Mouse (Mus musculus) hindbrain, embryonic 14.5 days (tissue): ENCODE data around the gene Atg4c. TPM values are rescaled to one million over a fixed set of nuclear protein-coding genes. Genes with fewer than 3 reads are reported as not detected.
A peak's percentile ranks its signal among the peaks of the same experiment; 100 is the strongest.

Experiments
- ATAC-seq: fragments of 200-750 bp; cut with Nextera tagmentation; 2 replicates; pipeline ENCODE4 v1.8.0; 2017; ENCODE audit warnings: moderate number of reproducible peaks, mild to moderate bottlenecking, moderate TSS enrichment, moderate library complexity; ENCODE audit not compliant: low FRiP score
- DNase-seq: peaks from one replicate; pipeline ENCODE4 v3.0.0-alpha.2; 2015; ENCODE audit warnings: low spot score
- H3K27ac ChIP-seq: fragments of 300-500 bp; sonication (generic); 2 replicates; pipeline ENCODE4 v1.5.1; 2014; ENCODE audit warnings: mild to moderate bottlenecking, moderate library complexity
- H3K27me3 ChIP-seq: fragments of 300-500 bp; sonication (generic); 2 replicates; pipeline ENCODE4 v1.6.1; 2014; ENCODE audit warnings: mild to moderate bottlenecking, low read length, mixed read lengths; ENCODE audit not compliant: control insufficient read depth, insufficient read depth
- H3K36me3 ChIP-seq: fragments of 300-500 bp; sonication (generic); replicated peaks from 2 replicates; pipeline ENCODE4 v1.6.1; 2014; ENCODE audit not compliant: control insufficient read depth, insufficient read depth
- H3K4me1 ChIP-seq: fragments of 300-500 bp; sonication (generic); replicated peaks from 2 replicates; pipeline ENCODE4 v1.6.1; 2014; ENCODE audit warnings: antibody characterized with exemption, low read length, mixed read lengths; ENCODE audit not compliant: control insufficient read depth, insufficient read depth
- H3K4me2 ChIP-seq: fragments of 300-500 bp; sonication (generic); replicated peaks from 2 replicates; pipeline ENCODE4 v1.6.1; 2014; ENCODE audit warnings: mild to moderate bottlenecking, moderate library complexity
- H3K4me3 ChIP-seq: fragments of 300-500 bp; sonication (generic); replicated peaks from 2 replicates; pipeline ENCODE4 v1.5.1; 2014; ENCODE audit warnings: mild to moderate bottlenecking, low read length
- H3K9ac ChIP-seq: fragments of 300-500 bp; sonication (generic); 2 replicates; pipeline ENCODE4 v1.6.1; 2014
- H3K9me3 ChIP-seq: fragments of 300-500 bp; sonication (generic); 2 replicates; pipeline ENCODE4 v1.6.1; 2016; ENCODE audit warnings: low read length; ENCODE audit not compliant: control insufficient read depth
- WGBS: fragments of 180-500 bp; shearing (Covaris S2); extraction: QIAGEN DNeasy Blood & Tissue Kit; methylation state at CpG from one replicate; pipeline ENCODE4 v1.1.7; 2014; 5-methylcytosine and 5-hydroxymethylcytosine counted together
- polyA plus RNA-seq: library from polyadenylated mRNA; unstranded; fragments of >200 nt; fragmentation: Nextera tagmentation; extraction: Ambion mirVana; gene quantifications from 2 replicates; pipeline ENCODE4 v1.2.1, GENCODE M21; 2014

The Atg4c gene
- polyA plus RNA-seq, 1 experiment from 2014 or later, result 19.2 TPM

- Histone ChIP-seq H3K9ac (peak overlapping the region; percentile 32; the same call in 1 of the 2 replicates), H3K27me3 (no peaks in the 10 kb centered on the region), H3K4me1 (peaks cover 11% of the 10 kb centered on the region), H3K27ac (no peak overlapping the region), H3K4me2 (peak overlapping the region; percentile 34), H3K36me3 (no peaks in the 10 kb centered on the region; the same call in 1 of the 2 replicates), H3K4me3 (peak overlapping the region; percentile 5; the same call in 1 of the 2 replicates), H3K9me3 (no peaks in the 10 kb centered on the region)
- DNase-seq (no peak), ATAC-seq (peak; percentile 60; the same call in 1 of the 2 replicates)
- WGBS, result 6% methylated on average over 9 of the region's 9 CpGs
Measured at GRCm38 (mm10) chr4:99272860-99273259, 79.1 kb downstream of the Atg4c start.

- no peak overlapping the region for H3K9ac ChIP-seq
- H3K27me3 ChIP-seq, result no peaks in the 10 kb centered on the region
- DNase-seq (no peak), ATAC-seq (no peak)
- no peaks in the 10 kb centered on the region; the same call in 1 of the 2 replicates for H3K36me3 ChIP-seq
- WGBS, result 79% methylated on average over 3 of the region's 3 CpGs
- H3K4me3 ChIP-seq, result no peak overlapping the region
- peaks cover 11% of the 10 kb centered on the region for H3K4me1 ChIP-seq
- H3K27ac ChIP-seq, result no peak overlapping the region
- H3K4me2 ChIP-seq, result no peak overlapping the region
- H3K9me3 ChIP-seq, result no peaks in the 10 kb centered on the region
Measured at GRCm38 (mm10) chr4:99273466-99273865, 79.7 kb downstream of the Atg4c start.

GRCm38 (mm10) chr4:99273979-99274378 is 80.2 kb downstream of the Atg4c start:
- Histone ChIP-seq H3K36me3 (no peaks in the 10 kb centered on the region), H3K27ac (no peak overlapping the region), H3K4me3 (no peak overlapping the region), H3K4me1 (peaks cover 11% of the 10 kb centered on the region), H3K27me3 (no peaks in the 10 kb centered on the region), H3K4me2 (no peak overlapping the region), H3K9me3 (no peaks in the 10 kb centered on the region), H3K9ac (0 out of 2 replicates have a peak overlapping the region, but pooled peaks have one; percentile 3)
- WGBS, result 31% methylated on average over 7 of the region's 7 CpGs
- DNase-seq (no peak), ATAC-seq (peak; percentile 64; the same call in 1 of the 2 replicates)

GRCm38 (mm10) chr4:99278876-99279275 is 85.1 kb downstream of the Atg4c start:
- Histone ChIP-seq H3K4me2 (no peak overlapping the region), H3K9me3 (no peaks in the 10 kb centered on the region), H3K4me3 (no peak overlapping the region), H3K4me1 (peaks cover 6% of the 10 kb centered on the region; the same call in 1 of the 2 replicates), H3K9ac (no peak overlapping the region), H3K27ac (no peak overlapping the region), H3K36me3 (no peaks in the 10 kb centered on the region), H3K27me3 (no peaks in the 10 kb centered on the region)
- 93% methylated on average over 7 of the region's 7 CpGs for whole genome bisulfite sequencing
- ATAC-seq (no peak), DNase-seq (no peak)

GRCm38 (mm10) chr4:99281711-99282110 is 88.0 kb downstream of the Atg4c start:
- no peak for ATAC-seq

GRCm38 (mm10) chr4:99289286-99289685 is 95.6 kb downstream of the Atg4c start:
- no peak for DNase-seq
- H3K27ac ChIP-seq, result no peak overlapping the region
- no peak overlapping the region for H3K4me3 ChIP-seq
- WGBS, result 94% methylated on average over 10 of the region's 10 CpGs
- no peaks in the 10 kb centered on the region for H3K4me1 ChIP-seq
- H3K9me3 ChIP-seq, result no peaks in the 10 kb centered on the region
- ATAC-seq, result no peak
- H3K36me3 ChIP-seq, result no peaks in the 10 kb centered on the region
- H3K27me3 ChIP-seq, result no peaks in the 10 kb centered on the region
- H3K4me2 ChIP-seq, result no peak overlapping the region
- no peak overlapping the region for H3K9ac ChIP-seq

More at GRCm38 (mm10) chr4:99281711-99282110, 88.0 kb downstream of the Atg4c start:
- Histone ChIP-seq H3K4me2 (no peak overlapping the region), H3K27me3 (no peaks in the 10 kb centered on the region), H3K36me3 (no peaks in the 10 kb centered on the region), H3K4me3 (no peak overlapping the region), H3K27ac (no peak overlapping the region), H3K9me3 (no peaks in the 10 kb centered on the region), H3K4me1 (no peaks in the 10 kb centered on the region), H3K9ac (no peak overlapping the region)
- WGBS, result 86% methylated on average over 7 of the region's 7 CpGs
- DNase-seq, result no peak

- H3K36me3 ChIP-seq, result no peaks in the 10 kb centered on the region
- DNase-seq (peak; percentile 66), ATAC-seq (no peak)
- no peak overlapping the region for H3K4me3 ChIP-seq
- no peak overlapping the region for H3K27ac ChIP-seq
- H3K4me2 ChIP-seq, result no peak overlapping the region
- H3K27me3 ChIP-seq, result no peaks in the 10 kb centered on the region
- no peak overlapping the region for H3K9ac ChIP-seq
- peaks cover 13% of the 10 kb centered on the region for H3K4me1 ChIP-seq
- 18% methylated on average over 4 of the region's 4 CpGs for WGBS
- peaks cover 19% of the 10 kb centered on the region for H3K9me3 ChIP-seq
Measured at GRCm38 (mm10) chr4:99298676-99299075, 104.9 kb downstream of the Atg4c start.

GRCm38 (mm10) chr4:99304793-99305192 is 111.1 kb downstream of the Atg4c start:
- Histone ChIP-seq H3K36me3 (no peaks in the 10 kb centered on the region), H3K27me3 (no peaks in the 10 kb centered on the region), H3K4me3 (no peak overlapping the region), H3K27ac (no peak overlapping the region), H3K4me2 (no peak overlapping the region), H3K9ac (no peak overlapping the region), H3K9me3 (peaks cover 19% of the 10 kb centered on the region), H3K4me1 (no peaks in the 10 kb centered on the region)
- ATAC-seq (no peak), DNase-seq (no peak)
- WGBS, result 90% methylated on average over 13 of the region's 13 CpGs
